Mouse (Mus musculus) liver, embryonic 14.5 days (tissue): Measurements from ENCODE around the gene A530016L24Rik.
A peak's percentile ranks its signal among the peaks of the same experiment; 100 is the strongest.

ENCODE experiments used
- CTCF ChIP-seq: IDR thresholded peaks from 2 replicates; pipeline ENCODE4 v1.5.1; 2016; ENCODE audit warnings: antibody characterized with exemption, low read depth, control low read depth
- EP300 ChIP-seq: IDR thresholded peaks from 2 replicates; pipeline ENCODE4 v1.6.1; 2016; ENCODE audit warnings: antibody characterized with exemption, low read depth

- TF ChIP-seq CTCF (peak; percentile 28), EP300 (no peak)
Measured at GRCm38 (mm10) chr12:112497731-112498130, 8.5 kb downstream of the A530016L24Rik start.
